Mouse (Mus musculus): ENCODE measurements at regions not wholly inside any gene's neighbourhood (a gene's known extent, or its start where the extent isn't known, plus 50 kb on each side); places are given as distances from the start of the nearest gene placed in this dataset.

DNA sequence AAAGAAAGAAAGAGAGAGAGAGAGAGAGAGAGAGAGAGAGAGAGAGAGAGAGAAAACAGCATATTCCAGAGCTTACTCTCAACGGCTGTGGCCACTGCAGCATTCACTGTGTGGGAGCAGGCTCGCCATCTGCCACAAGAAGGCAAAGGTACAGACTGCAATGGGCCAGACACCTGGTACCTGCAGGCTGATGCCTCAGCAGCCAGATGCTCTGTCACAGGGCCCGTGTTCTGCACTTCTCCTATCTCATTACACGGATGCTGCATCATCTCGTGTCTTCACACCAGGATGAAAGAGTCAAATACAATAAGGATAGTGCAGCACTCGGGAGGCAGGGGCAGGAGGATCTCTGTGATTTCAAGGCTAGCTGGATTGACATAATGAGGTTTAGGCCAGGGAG is 305.2 kb downstream of the Rnf144a start:
- TF ChIP-seq CTCF (IDR thresholded peaks at IDR 0.05; ENCODE audit: insufficient read depth, low read depth, low read length) = no peak
- no peak for TF ChIP-seq POLR2A (IDR thresholded peaks at IDR 0.05; ENCODE audit: insufficient read depth, low read depth, low read length)
